Mouse (Mus musculus) left cerebral cortex, adult 9 months (tissue): ENCODE results near the gene Rnf220.

ENCODE experiments used
- DNase-seq, 2 experiments: peaks; one replicate each; pipeline ENCODE4 v3.0.0; 2022; ENCODE audit warnings: low spot score in 2 of 2

Gene Rnf220

GRCm38 (mm10) chr4:117302027-117302806, 194.6 kb downstream of the Rnf220 start:
- no peak for DNase-seq

GRCm38 (mm10) chr4:117299921-117300320, 196.9 kb downstream of the Rnf220 start:
- DNase-seq, result no peak

- DNase-seq, result no peak
Measured at GRCm38 (mm10) chr4:117297819-117298218, 199.0 kb downstream of the Rnf220 start.

GRCm38 (mm10) chr4:117296849-117297593, 199.8 kb downstream of the Rnf220 start:
- no peak for DNase-seq

GRCm38 (mm10) chr4:117291696-117292095, 205.2 kb downstream of the Rnf220 start:
- DNase-seq, result no peak

- DNase-seq, result peak in 1 of 2 experiments; percentile 51
Measured at GRCm38 (mm10) chr4:117288927-117289801, 207.7 kb downstream of the Rnf220 start.

- no peak for DNase-seq
Measured at GRCm38 (mm10) chr4:117288277-117288926, 208.4 kb downstream of the Rnf220 start.

- no peak for DNase-seq
Measured at GRCm38 (mm10) chr4:117284363-117284762, 212.5 kb downstream of the Rnf220 start.

- DNase-seq, result no peak
Measured at GRCm38 (mm10) chr4:117283271-117284191, 213.3 kb downstream of the Rnf220 start.

- no peak for DNase-seq
Measured at GRCm38 (mm10) chr4:117281090-117281845, 215.6 kb downstream of the Rnf220 start.

GRCm38 (mm10) chr4:117280397-117280930, 216.4 kb downstream of the Rnf220 start:
- no peak for DNase-seq

GRCm38 (mm10) chr4:117279253-117279642, 217.6 kb downstream of the Rnf220 start:
- DNase-seq, result no peak

GRCm38 (mm10) chr4:117278381-117279252, 218.2 kb downstream of the Rnf220 start:
- no peak for DNase-seq

- no peak for DNase-seq
Measured at GRCm38 (mm10) chr4:117277687-117278086, 219.2 kb downstream of the Rnf220 start.

GRCm38 (mm10) chr4:117277021-117277420, 219.8 kb downstream of the Rnf220 start:
- no peak for DNase-seq

- no peak for DNase-seq
Measured at GRCm38 (mm10) chr4:117276281-117276711, 220.6 kb downstream of the Rnf220 start.

- DNase-seq, result no peak
Measured at GRCm38 (mm10) chr4:117274720-117275119, 222.1 kb downstream of the Rnf220 start.

GRCm38 (mm10) chr4:117272459-117272858, 224.4 kb downstream of the Rnf220 start:
- no peak for DNase-seq
